Mouse (Mus musculus): ENCODE results near the gene Ginm1.

- no peak for TF ChIP-seq CTCF (IDR thresholded peaks at IDR 0.05; ENCODE audit: control insufficient read depth, insufficient read depth, insufficient read length)
- no peak for TF ChIP-seq MYOD1 (IDR thresholded peaks at IDR 0.05; ENCODE audit: control insufficient read depth, insufficient read length, low read depth)
- TF ChIP-seq CEBPB (IDR thresholded peaks at IDR 0.05; ENCODE audit: low read depth) = no peak
- no peak for TF ChIP-seq USF1 (IDR thresholded peaks at IDR 0.05; ENCODE audit: low read depth)
- TF ChIP-seq MAX (IDR thresholded peaks at IDR 0.05) = no peak
- TF ChIP-seq FOSL1 (IDR thresholded peaks at IDR 0.05; ENCODE audit: insufficient read depth, low read length, poor library complexity, severe bottlenecking) = no peak
- TF ChIP-seq MYOG (IDR thresholded peaks at IDR 0.05; ENCODE audit: control insufficient read depth, extremely low read depth, insufficient read length) = no peak
These were observed 29.4 kb upstream of the Ginm1 start for GRCm38 (mm10) chr10:7821981-7822380.

All from C2C12 (cell line).